In genomic region chr3:107895720-107896569, GRCm38 (mm10) we compare ENCODE assay signal across 8 mouse cellular contexts. TPM values are rescaled to one million over a fixed set of nuclear protein-coding genes. Genes with fewer than 3 reads are reported as not detected.
DNase-seq lines count a peak whose midpoint lies in the region; ATAC-seq and TF ChIP-seq lines count a peak whose summit lies in the region.

Gene Gstm5, plus strand, starts transcription at chr3:107895821.

- peak within 1 kb of the TSS; percentile 2; the same call in 1 of the 2 replicates for H3K4me3 ChIP-seq in thymus, adult 2 months (ENCODE audit: control insufficient read depth, insufficient read depth, low read length)
- peak within 1 kb of the TSS; percentile 61 for H3K4me3 ChIP-seq in limb, embryonic 12.5 days (replicated peaks)
- peak within 1 kb of the TSS; percentile 69 for H3K4me3 ChIP-seq in midbrain, embryonic 13.5 days (replicated peaks)

- peak within 1 kb of the TSS; percentile 76 for H3K9ac ChIP-seq in limb, embryonic 12.5 days (replicated peaks)
- peak within 1 kb of the TSS; percentile 81 for H3K9ac ChIP-seq in midbrain, embryonic 13.5 days (replicated peaks)

- TF ChIP-seq POLR2A in thymus, adult 2 months (IDR thresholded peaks at IDR 0.05; ENCODE audit: control insufficient read depth, extremely low read depth, insufficient read depth, low read length, poor library complexity), result no peak

- TF ChIP-seq CTCF in thymus, adult 2 months (IDR thresholded peaks at IDR 0.05; ENCODE audit: borderline replicate concordance, control insufficient read depth, extremely low read depth, insufficient read depth, low read length, poor library complexity), result no peak

- H3K27me3 ChIP-seq in thymus, adult 2 months (ENCODE audit: control insufficient read depth, insufficient read depth, low read length), result peaks cover 6% of the 10 kb centered on the region; the same call in 1 of the 2 replicates
- H3K27me3 ChIP-seq in limb, embryonic 12.5 days, result no peaks in the 10 kb centered on the region
- no peaks in the 10 kb centered on the region for H3K27me3 ChIP-seq in midbrain, embryonic 13.5 days

- no peak for DNase-seq in thymus, adult 2 months
- no peak for DNase-seq in thymus, postnatal 36 days
- DNase-seq in heart, adult 9 months (ENCODE audit: low spot score in 2 of 2), result peak; percentile 80 to 83
- DNase-seq in kidney, adult 9 months, result peak; percentile 90
- peak; percentile 61 for DNase-seq in spleen, adult 12 weeks (ENCODE audit: low spot score)

- 8% methylated on average over 40 of the region's 40 CpGs for WGBS in thymus, adult 2 months
- 7% methylated on average over 40 of the region's 40 CpGs for WGBS in limb, embryonic 12.5 days
- WGBS in midbrain, embryonic 13.5 days, result 5% methylated on average over 39 of the region's 40 CpGs

- peak within 1 kb of the TSS; percentile 60 for H3K4me2 ChIP-seq in limb, embryonic 12.5 days
- peak within 1 kb of the TSS; percentile 67 for H3K4me2 ChIP-seq in midbrain, embryonic 13.5 days (replicated peaks)

- H3K4me1 ChIP-seq in thymus, adult 2 months (replicated peaks; ENCODE audit: control insufficient read depth, insufficient read depth, low read length), result no peaks in the 10 kb centered on the region
- peaks cover 13% of the 10 kb centered on the region for H3K4me1 ChIP-seq in limb, embryonic 12.5 days (replicated peaks)
- H3K4me1 ChIP-seq in midbrain, embryonic 13.5 days (replicated peaks), result peaks cover 12% of the 10 kb centered on the region

- ATAC-seq in erythroblast, adult 5-6 weeks (replicated peaks; ENCODE audit: low FRiP score, poor library complexity, severe bottlenecking), result peak; percentile 97
- ATAC-seq in limb, embryonic 12.5 days (ENCODE audit: insufficient number of reproducible peaks, insufficient read depth, low FRiP score, low TSS enrichment, low read depth), result peak; percentile 92
- ATAC-seq in midbrain, embryonic 13.5 days, result peak; percentile 97

- no peak within 1 kb of the TSS for H3K27ac ChIP-seq in thymus, adult 2 months (ENCODE audit: control insufficient read depth, insufficient read depth, low read length)
- peak within 1 kb of the TSS; percentile 50; the same call in 1 of the 2 replicates for H3K27ac ChIP-seq in limb, embryonic 12.5 days
- H3K27ac ChIP-seq in midbrain, embryonic 13.5 days, result peak within 1 kb of the TSS; percentile 71

- H3K9me3 ChIP-seq in limb, embryonic 12.5 days, result no peaks in the 10 kb centered on the region
- H3K9me3 ChIP-seq in midbrain, embryonic 13.5 days, result no peaks in the 10 kb centered on the region

- no peaks in the 10 kb centered on the region for H3K36me3 ChIP-seq in thymus, adult 2 months (ENCODE audit: control insufficient read depth, insufficient read depth, low read length)
- H3K36me3 ChIP-seq in limb, embryonic 12.5 days, result peaks cover 24% of the 10 kb centered on the region
- H3K36me3 ChIP-seq in midbrain, embryonic 13.5 days, result peaks cover 15% of the 10 kb centered on the region

RNA-seq across cellular contexts. Expression of gene Gstm5, which starts in this region (rescaled TPM):
- polyA plus RNA-seq in thymus, adult 2 months (2012; rRNA removed), result 2.7 and 6.2 TPM in 2 replicates
- 17.9 and 33.9 TPM in 2 replicates for total RNA-seq in erythroblast, adult 5-6 weeks (2015; ENCODE audit: low replicate concordance)
- 8.2 and 22.6 TPM in 2 replicates for total RNA-seq in erythroblast, adult 5-6 weeks (2017; ENCODE audit: low replicate concordance)
- 217 TPM in 2 replicates for polyA plus RNA-seq in limb, embryonic 12.5 days (2016; fragmentation: Nextera tagmentation; extraction: Ambion mirVana)
- 236 and 245 TPM in 2 replicates for polyA plus RNA-seq in midbrain, embryonic 13.5 days (2015; fragmentation: Nextera tagmentation; extraction: Ambion mirVana)

Comparison
In these comparisons a context has a peak if more than half of its experiments do, and no peak if none do; other contexts are left out.
1. RNA of gene Gstm5 (polyA plus RNA-seq): 236 to 245 TPM in midbrain, embryonic 13.5 days and 217 TPM in limb, embryonic 12.5 days; 2.7 to 6.2 TPM in thymus, adult 2 months; every median in the first group is over 10 times any median in the second.
2. DNase-seq: peak in heart, adult 9 months (2 of 2), kidney, adult 9 months (single experiment) and spleen, adult 12 weeks (single experiment); none in thymus, adult 2 months (single experiment) and thymus, postnatal 36 days (0 of 2).
3. H3K4me3 ChIP-seq: peak in every context shown above with its lines; median percentile 69 in midbrain, embryonic 13.5 days; 61 in limb, embryonic 12.5 days; 2 in thymus, adult 2 months.
4. Peak in every context shown above with its lines, with median percentiles within 50 percentile points of each other: ATAC-seq.